Mouse (Mus musculus) left cerebral cortex, adult 6 months (tissue): ENCODE measurements around the gene Ghrl. TPM values are rescaled to one million over a fixed set of nuclear protein-coding genes. Genes with fewer than 3 reads are reported as not detected.

Experiments used
- long read RNA-seq, 2 experiments: library from polyadenylated mRNA; unstranded; transcript quantifications; one replicate each; pipeline ENCODE4 v2.0.0; 2019 to 2020
- polyA plus RNA-seq: library from polyadenylated mRNA; unstranded; fragments of <200 nt; fragmentation: Nextera tagmentation; gene quantifications from 2 replicates; pipeline ENCODE4 v1.2.3, GENCODE M21; 2021

Gene Ghrl
- polyA plus RNA-seq: not detected in 2 replicates
- long read RNA-seq, experiment 1: 0 reads
- long read RNA-seq, experiment 2: 0 reads

DNA sequence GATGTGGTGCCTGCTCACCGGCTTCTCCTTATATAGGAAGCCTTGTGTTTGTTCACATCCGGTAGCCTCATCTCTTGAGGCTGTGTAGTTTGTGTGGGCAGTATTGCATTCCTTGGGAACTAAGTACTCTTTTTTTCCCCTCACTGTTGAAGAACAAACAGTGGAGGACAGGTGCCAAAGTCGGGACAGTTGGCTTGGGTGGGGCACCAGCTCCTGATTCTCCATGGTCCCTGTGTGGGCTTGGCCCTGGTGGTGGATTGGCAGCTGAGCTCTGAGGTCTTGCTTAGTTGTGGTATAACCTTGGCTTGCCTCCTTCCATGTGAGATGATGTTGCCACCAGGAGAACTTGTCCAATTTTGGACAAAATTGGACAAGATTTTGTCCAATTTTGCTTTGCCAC is at the start of gene Ghrl:
Ghrl (minus strand) TSS at position 3 of the 400 bp plus-strand sequence.

DNA sequence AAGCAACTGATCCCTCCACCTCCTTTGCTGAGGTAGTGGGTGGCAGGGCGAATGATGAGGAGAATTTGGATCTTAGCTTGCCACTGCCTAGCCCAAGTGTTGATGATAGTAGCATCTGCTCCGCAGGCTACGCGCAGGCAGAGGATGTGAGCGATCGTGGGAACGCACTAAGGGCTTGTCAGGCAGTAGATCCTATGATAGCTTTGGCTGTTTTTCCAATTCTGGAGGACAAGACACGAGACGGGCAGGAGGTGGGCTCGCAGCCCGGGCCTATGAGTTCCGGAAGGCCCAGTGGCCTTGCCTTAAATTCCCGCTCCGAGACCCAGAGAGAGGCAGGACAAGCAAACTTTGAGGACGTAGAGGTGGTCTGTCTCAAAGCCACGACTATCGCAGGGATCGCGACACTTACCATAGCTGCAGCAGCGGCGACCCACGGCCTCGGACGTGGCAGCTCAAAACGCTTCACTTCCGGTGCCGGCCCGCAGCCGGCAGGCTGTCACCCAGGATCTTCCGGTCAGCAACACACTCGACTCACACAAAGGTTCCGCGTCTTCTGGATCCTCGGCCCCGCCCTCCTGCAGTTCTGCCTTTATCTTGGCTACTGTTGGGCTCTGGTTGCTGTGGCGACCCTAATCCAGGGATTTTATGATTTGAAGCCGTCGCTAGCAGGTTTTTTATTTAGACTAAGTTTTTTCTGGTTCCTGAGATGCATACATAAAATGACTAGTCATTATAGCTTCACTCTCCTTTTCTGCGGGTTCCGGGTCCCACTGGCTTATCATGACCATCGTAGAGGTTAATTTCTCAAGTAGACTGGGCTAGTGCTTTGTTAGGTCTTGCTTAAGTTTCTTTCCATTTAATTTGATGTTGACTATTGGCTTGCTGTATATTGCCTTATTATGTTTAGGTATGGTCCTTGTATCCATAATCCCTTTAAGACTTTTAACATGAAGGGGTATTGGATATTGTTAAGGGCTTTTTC is 20.8 kb upstream of the Ghrl start, which contains the start of gene Sec13:
Sec13 (minus strand) TSS at position 508 of the 982 bp plus-strand sequence.

DNA sequence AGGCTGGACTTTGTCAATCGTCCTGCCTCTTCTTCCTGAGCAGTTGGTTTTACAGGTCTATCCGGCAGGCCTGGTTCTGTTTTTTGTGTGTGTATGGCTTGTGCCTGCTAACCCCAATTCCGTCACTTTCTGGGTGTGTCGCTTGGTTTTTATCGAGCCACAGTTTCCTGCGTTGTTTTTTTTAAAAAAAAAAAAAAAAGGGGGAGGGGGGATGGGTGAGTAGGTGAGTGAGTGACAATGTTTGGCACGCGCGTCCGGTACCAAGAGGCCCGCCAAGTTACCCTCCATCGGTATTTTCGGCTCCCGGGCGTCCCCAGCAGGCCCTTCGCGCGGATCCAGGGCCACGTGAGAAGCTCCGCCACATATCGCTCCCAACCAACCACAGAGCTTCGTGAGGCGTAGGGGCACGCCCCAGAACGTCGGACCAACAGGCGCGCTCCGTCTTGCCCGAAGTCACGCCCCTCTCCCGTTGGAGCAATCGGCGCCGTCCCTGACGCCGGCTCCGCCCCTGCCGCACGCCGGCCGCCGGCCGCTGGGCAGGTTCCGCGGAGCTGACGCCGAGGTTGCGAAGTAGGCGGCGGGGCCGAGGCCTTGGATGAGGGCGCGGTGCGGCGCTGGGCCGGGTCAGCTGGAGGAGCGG is 23.0 kb downstream of the Ghrl start, which contains the start of gene Tatdn2:
Tatdn2 (plus strand) TSS at position 469 of the 640 bp plus-strand sequence.

Other genes with a start within 250 kb of the Ghrl start
- gene Il17rc, start 248.5 kb downstream of the Ghrl start, polyA plus RNA-seq: 5.2 and 6.6 TPM in 2 replicates
- 78.3 and 85.0 TPM in 2 replicates for gene Creld1, start 236.6 kb downstream of the Ghrl start, polyA plus RNA-seq
- 18.0 and 26.8 TPM in 2 replicates for gene Prrt3, start 217.9 kb downstream of the Ghrl start, polyA plus RNA-seq
- gene Emc3, start 188.2 kb downstream of the Ghrl start, polyA plus RNA-seq: 84.7 and 101 TPM in 2 replicates
- gene Fancd2, start 188.2 kb downstream of the Ghrl start, polyA plus RNA-seq: 3.6 and 4.7 TPM in 2 replicates
- gene Fancd2os, start 119.2 kb downstream of the Ghrl start, polyA plus RNA-seq: 0.27 and 0.33 TPM in 2 replicates
- 287 and 297 TPM in 2 replicates for gene Brk1, start 115.1 kb downstream of the Ghrl start, polyA plus RNA-seq
- gene Vhl, start 95.9 kb downstream of the Ghrl start, polyA plus RNA-seq: 37.1 and 39.1 TPM in 2 replicates
- 8.5 and 16.6 TPM in 2 replicates for gene Irak2, start 81.4 kb downstream of the Ghrl start, polyA plus RNA-seq
- 1.1 and 1.4 TPM in 2 replicates for gene Tatdn2, start 22.8 kb downstream of the Ghrl start, polyA plus RNA-seq
- gene Sec13, start 20.9 kb upstream of the Ghrl start, polyA plus RNA-seq: 118 and 151 TPM in 2 replicates